Mouse (Mus musculus) cerebellum, adult 2 months (tissue): ENCODE measurements around the gene Spats2.

Experiments used
- CTCF ChIP-seq: fragments of 200-500 bp; IDR thresholded peaks from 2 replicates; pipeline ENCODE4 v1.5.1; 2011; ENCODE audit warnings: low read depth, mild to moderate bottlenecking, control low read depth, low read length, moderate library complexity, borderline replicate concordance; ENCODE audit not compliant: insufficient read depth
- POLR2A ChIP-seq: fragments of 200-500 bp; IDR thresholded peaks from 2 replicates; pipeline ENCODE4 v1.6.1; 2011; ENCODE audit warnings: low read length, control low read depth, borderline replicate concordance; ENCODE audit not compliant: insufficient read depth

GRCm38 (mm10) chr15:99092870-99093269 lies 32.8 kb upstream of the Spats2 start, which contains the start of gene Dnajc22:
- TF ChIP-seq POLR2A, result no peak
- no peak for TF ChIP-seq CTCF
